8 mouse cellular contexts compared by ENCODE assay signal in genomic region chr1:192854819-192855271, GRCm38 (mm10). TPM values are rescaled to one million over a fixed set of nuclear protein-coding genes. Genes with fewer than 3 reads are reported as not detected.
A peak's percentile ranks its signal among the peaks of the same experiment; 100 is the strongest.
DNase-seq lines count a peak whose midpoint lies in the region; ATAC-seq and TF ChIP-seq lines count a peak whose summit lies in the region.

No protein-coding gene starts in this region.

- TF ChIP-seq CTCF in E14TG2a.4 (conservative IDR thresholded peaks at IDR 0.05; ENCODE audit: low read length): no peak
- TF ChIP-seq CTCF in bone marrow macrophage, adult 2 months (IDR thresholded peaks at IDR 0.05; ENCODE audit: low read depth, low read length): no peak

- H3K27ac ChIP-seq in bone marrow macrophage, adult 2 months (ENCODE audit: insufficient read depth, low read depth, low read length): no peak overlapping the region
- H3K27ac ChIP-seq in forebrain, embryonic 11.5 days (ENCODE audit: low read depth, low read length): peak overlapping the region; percentile 84
- peak overlapping the region; percentile 89 for H3K27ac ChIP-seq in heart, embryonic 16.5 days (ENCODE audit: low read length)

- peaks cover 41% of the 10 kb centered on the region for H3K4me1 ChIP-seq in E14TG2a.4 (replicated peaks; ENCODE audit: low read depth, low read length)
- 0 out of 2 replicates have a peak, but pooled peaks cover 1% of the 10 kb centered on the region for H3K4me1 ChIP-seq in bone marrow macrophage, adult 2 months (ENCODE audit: control insufficient read depth, insufficient read depth, low read length)
- peaks cover 27% of the 10 kb centered on the region for H3K4me1 ChIP-seq in forebrain, embryonic 11.5 days (replicated peaks; ENCODE audit: control insufficient read depth, insufficient read depth, low read length)
- peaks cover 33% of the 10 kb centered on the region for H3K4me1 ChIP-seq in heart, embryonic 16.5 days (ENCODE audit: control insufficient read depth, insufficient read depth, low read length)

- H3K9me3 ChIP-seq in E14TG2a.4 (ENCODE audit: low read length): no peaks in the 10 kb centered on the region
- no peaks in the 10 kb centered on the region for H3K9me3 ChIP-seq in forebrain, embryonic 11.5 days (ENCODE audit: control insufficient read depth, low read length)
- no peaks in the 10 kb centered on the region for H3K9me3 ChIP-seq in heart, embryonic 16.5 days (replicated peaks; ENCODE audit: control insufficient read depth, low read length)

- peak overlapping the region; percentile 98 for H3K4me2 ChIP-seq in forebrain, embryonic 11.5 days (ENCODE audit: low read depth, low read length, severe bottlenecking)
- peak overlapping the region; percentile 92 for H3K4me2 ChIP-seq in heart, embryonic 16.5 days (ENCODE audit: low read depth, low read length)

- no peak for TF ChIP-seq POLR2A in bone marrow macrophage, adult 2 months (IDR thresholded peaks at IDR 0.05; ENCODE audit: borderline replicate concordance, low read depth, low read length)

- H3K27me3 ChIP-seq in E14TG2a.4 (ENCODE audit: insufficient read depth, low read length): peaks cover 81% of the 10 kb centered on the region
- H3K27me3 ChIP-seq in forebrain, embryonic 11.5 days (ENCODE audit: control insufficient read depth, insufficient read depth, low read length): peaks cover 35% of the 10 kb centered on the region
- peaks cover 17% of the 10 kb centered on the region for H3K27me3 ChIP-seq in heart, embryonic 16.5 days (ENCODE audit: control insufficient read depth, insufficient read depth, low read length)

- WGBS in forebrain, embryonic 11.5 days: under 1% methylated on average over 36 of the region's 45 CpGs
- WGBS in heart, embryonic 16.5 days: under 1% methylated on average over 39 of the region's 45 CpGs

- H3K9ac ChIP-seq in forebrain, embryonic 11.5 days (ENCODE audit: low read length): peak overlapping the region; percentile 87
- peak overlapping the region; percentile 87 for H3K9ac ChIP-seq in heart, embryonic 16.5 days (ENCODE audit: low read length)

- H3K36me3 ChIP-seq in E14TG2a.4 (ENCODE audit: insufficient read depth, low read length): peaks cover 1% of the 10 kb centered on the region; the same call in 1 of the 2 replicates
- no peaks in the 10 kb centered on the region for H3K36me3 ChIP-seq in forebrain, embryonic 11.5 days (ENCODE audit: control insufficient read depth, insufficient read depth, low read length)
- no peaks in the 10 kb centered on the region for H3K36me3 ChIP-seq in heart, embryonic 16.5 days (ENCODE audit: control insufficient read depth, insufficient read depth)

- ATAC-seq in forebrain, embryonic 11.5 days (replicated peaks; ENCODE audit: low FRiP score): peak; percentile 55
- peak; percentile 18; the same call in 1 of the 2 replicates for ATAC-seq in heart, embryonic 16.5 days (replicated peaks; ENCODE audit: extremely low read depth, insufficient read depth, low FRiP score)
- ATAC-seq in megakaryocyte-erythroid progenitor cell, adult 5-6 weeks (replicated peaks; ENCODE audit: low FRiP score, low TSS enrichment, poor library complexity, severe bottlenecking): no peak

- peak overlapping the region; percentile 86 for H3K4me3 ChIP-seq in E14TG2a.4 (replicated peaks; ENCODE audit: low read length)
- H3K4me3 ChIP-seq in bone marrow macrophage, adult 2 months (ENCODE audit: insufficient read depth, low read length): peak overlapping the region; percentile 50
- peak overlapping the region; percentile 78 for H3K4me3 ChIP-seq in forebrain, embryonic 11.5 days (ENCODE audit: low read depth, low read length)
- peak overlapping the region; percentile 82 for H3K4me3 ChIP-seq in heart, embryonic 16.5 days (ENCODE audit: low read length)

- DNase-seq in forebrain, embryonic 11.5 days (ENCODE audit: low spot score): peak; percentile 77
- DNase-seq in kidney, postnatal 36 days: peak; percentile 42 to 65
- peak; percentile 62 for DNase-seq in lung, postnatal 14 days
- peak; percentile 18 to 34 for DNase-seq in right cerebral cortex, postnatal 36 days (ENCODE audit: low spot score in 2 of 2)

RNA-seq across cellular contexts. Expression of gene Sertad4, which starts 0.7 kb away (rescaled TPM):
- polyA plus RNA-seq in bone marrow macrophage, adult 2 months (2012; ENCODE audit: insufficient read depth, insufficient read length, missing spikeins): not detected in 2 replicates
- 17.2 and 17.3 TPM in 2 replicates for polyA plus RNA-seq in forebrain, embryonic 11.5 days (2014; fragmentation: Nextera tagmentation; extraction: Ambion mirVana)
- 9.4 and 11.5 TPM in 2 replicates for polyA plus RNA-seq in heart, embryonic 16.5 days (2015; fragmentation: Nextera tagmentation; extraction: Ambion mirVana)
- 0.57 TPM in 1 of 2 replicates, not detected in the other for total RNA-seq in megakaryocyte-erythroid progenitor cell, adult 5-6 weeks (2014; fragmentation: Nextera tagmentation)
- not detected in 2 replicates for total RNA-seq in megakaryocyte-erythroid progenitor cell, adult 5-6 weeks (2017)

Comparison
In these comparisons a context has a peak if more than half of its experiments do, and no peak if none do; other contexts are left out.
1. DNase-seq: peak in every context shown above with its lines; median percentile 77 in forebrain, embryonic 11.5 days; 62 in lung, postnatal 14 days; 54 in kidney, postnatal 36 days; 26 in right cerebral cortex, postnatal 36 days.